Mouse (Mus musculus) right cerebral cortex, postnatal 14 days (tissue): ENCODE measurements at regions not wholly inside any gene's neighbourhood (a gene's known extent, or its start where the extent isn't known, plus 50 kb on each side); places are given as distances from the start of the nearest gene placed in this dataset.
A peak's percentile ranks its signal among the peaks of the same experiment; 100 is the strongest.

ENCODE experiments used
- DNase-seq: peaks from one replicate; pipeline ENCODE4 v3.0.0; 2022

GRCm38 (mm10) chr10:100152821-100153220 is 137.4 kb downstream of the Kitl start:
- no peak for DNase-seq

GRCm38 (mm10) chr10:100153311-100153710 is 137.9 kb downstream of the Kitl start:
- DNase-seq = no peak

- no peak for DNase-seq
These were observed 140.1 kb downstream of the Kitl start for GRCm38 (mm10) chr10:100155566-100155965.

GRCm38 (mm10) chr10:100159843-100160531 is 144.6 kb downstream of the Kitl start:
- DNase-seq = peak; percentile 4

GRCm38 (mm10) chr10:100160532-100160852 is 145.1 kb downstream of the Kitl start:
- no peak for DNase-seq

- DNase-seq = no peak
These were observed 145.7 kb downstream of the Kitl start for GRCm38 (mm10) chr10:100161117-100161516.

GRCm38 (mm10) chr10:100164526-100164925 is 149.1 kb downstream of the Kitl start:
- DNase-seq = no peak

GRCm38 (mm10) chr10:100170836-100171235 is 155.4 kb downstream of the Kitl start:
- DNase-seq = no peak

- no peak for DNase-seq
These were observed 137.8 kb upstream of the Gm4301 start for GRCm38 (mm10) chr10:100197673-100198072.

GRCm38 (mm10) chr10:100199090-100199690 is 136.3 kb upstream of the Gm4301 start:
- no peak for DNase-seq

- no peak for DNase-seq
These were observed 135.0 kb upstream of the Gm4301 start for GRCm38 (mm10) chr10:100200431-100200830.

- DNase-seq = no peak
These were observed 128.6 kb upstream of the Gm4301 start for GRCm38 (mm10) chr10:100206617-100207530.

GRCm38 (mm10) chr10:100210684-100211083 is 124.8 kb upstream of the Gm4301 start:
- DNase-seq = no peak

- no peak for DNase-seq
These were observed 110.9 kb upstream of the Gm4301 start for GRCm38 (mm10) chr10:100224459-100225097.

GRCm38 (mm10) chr10:100259235-100259900 is 76.1 kb upstream of the Gm4301 start:
- no peak for DNase-seq

- no peak for DNase-seq
These were observed 72.0 kb upstream of the Gm4301 start for GRCm38 (mm10) chr10:100263447-100263846.

GRCm38 (mm10) chr10:100264066-100264465 is 71.4 kb upstream of the Gm4301 start:
- DNase-seq = no peak

- DNase-seq = no peak
These were observed 53.0 kb upstream of the Gm4301 start for GRCm38 (mm10) chr10:100282471-100282870.
